Mouse (Mus musculus) right cerebral cortex, postnatal 36 days (tissue): ENCODE measurements around the gene Cdk5rap1.
"Not testable (repeated sequence)": the region's sequence is repeated elsewhere in the genome, so short reads cannot be mapped to it uniquely, and the experiment has no call there.

Experiments used
- DNase-seq, 2 experiments: peaks; one replicate each; pipeline ENCODE4 v3.0.0; 2022; ENCODE audit warnings: low spot score in 2 of 2, mixed read lengths in 1 of 2

Cdk5rap1 gene

GRCm38 (mm10) chr2:154374807-154375601 is 2.2 kb upstream of the Cdk5rap1 start:
- DNase-seq: peak; percentile 36 to 40

DNA sequence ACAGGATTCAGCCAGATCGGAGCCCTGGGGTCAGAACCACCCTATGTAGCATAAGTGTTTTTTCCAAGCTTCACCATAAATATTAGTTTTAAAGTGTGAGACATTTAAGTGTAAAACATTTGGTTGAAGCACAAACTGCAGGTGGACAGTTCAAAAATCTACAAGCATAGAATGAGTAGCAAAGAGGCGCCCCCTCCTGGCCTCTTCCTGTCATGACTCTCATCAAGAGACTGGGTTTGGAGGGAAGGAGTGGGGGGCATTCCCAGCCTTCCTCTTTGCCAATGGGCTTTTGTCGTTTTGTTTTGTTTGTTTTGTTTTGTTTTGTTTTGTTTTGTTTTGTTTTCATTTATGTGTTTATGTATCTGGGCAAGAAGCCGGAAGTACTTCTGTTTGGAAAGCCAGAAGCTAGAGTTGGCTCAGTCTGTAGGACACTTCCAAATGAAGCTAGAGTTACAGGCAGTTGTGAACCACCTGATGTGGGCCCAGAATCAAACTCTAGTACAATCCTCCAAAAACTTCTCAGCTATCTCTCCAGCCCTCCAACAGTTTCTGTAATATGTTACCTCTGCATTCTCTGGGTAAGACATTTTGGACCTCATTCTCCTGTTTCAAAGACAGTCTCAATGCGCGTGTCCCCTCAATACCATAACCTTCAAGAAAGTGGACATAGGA is 1.3 kb upstream of the Cdk5rap1 start:
- DNase-seq: peak in 1 of 2 experiments; percentile 37

DNA sequence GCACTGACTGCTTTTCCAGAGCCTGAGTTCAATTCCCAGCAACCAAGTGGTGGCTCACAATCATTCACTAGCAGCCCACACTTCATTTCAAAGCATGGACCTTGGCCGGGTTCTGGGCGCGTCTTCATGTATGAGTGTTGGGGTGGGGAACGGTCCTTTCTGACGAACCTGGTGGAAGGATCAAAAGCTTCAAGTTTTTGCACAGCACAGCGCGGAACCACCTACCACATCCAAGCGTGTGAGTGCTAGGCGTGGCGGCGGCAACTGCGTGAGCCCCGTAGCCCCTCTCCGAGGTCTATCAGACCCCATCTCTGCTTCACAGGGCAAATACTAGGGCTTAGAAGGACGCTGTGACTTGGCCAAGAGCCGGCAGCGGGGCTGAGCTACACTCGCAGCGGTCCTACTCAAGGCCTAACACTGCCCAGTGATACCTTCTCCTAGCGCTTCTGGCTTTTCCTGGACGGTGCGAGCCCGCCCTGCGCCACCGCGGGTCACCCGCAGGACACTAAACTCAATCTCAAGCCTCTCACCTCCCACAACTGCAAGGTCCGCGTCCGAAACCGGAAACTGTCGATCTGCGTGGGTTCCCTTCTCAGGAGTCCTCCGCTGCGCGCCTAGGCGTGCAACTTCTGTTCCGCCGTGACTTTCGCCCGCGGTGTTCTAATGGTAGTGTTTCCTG is 520 bp downstream of the Cdk5rap1 start:
- peak; percentile 74 to 78 for DNase-seq

DNA sequence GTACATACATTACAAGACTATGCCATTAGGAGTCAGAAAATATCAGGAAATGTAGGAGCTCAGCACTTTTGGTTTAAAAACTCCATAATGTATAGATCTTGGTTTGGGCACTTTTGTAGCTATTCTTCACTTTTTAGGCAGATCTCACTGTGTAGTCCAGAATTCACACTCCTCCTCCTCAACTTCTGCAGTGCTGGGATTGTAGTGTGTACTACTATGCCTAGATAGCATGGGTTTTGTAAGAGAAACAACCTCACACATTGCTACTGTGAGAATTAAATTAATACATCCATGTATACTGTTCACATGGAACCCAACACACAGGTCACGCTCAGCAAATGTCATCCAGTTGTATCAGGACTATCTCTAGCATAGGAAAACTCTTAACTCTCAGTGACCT is 5.3 kb downstream of the Cdk5rap1 start:
- peak in 1 of 2 experiments; percentile 38 for DNase-seq

GRCm38 (mm10) chr2:154354000-154354425 is 18.8 kb downstream of the Cdk5rap1 start:
- DNase-seq: not testable (repeated sequence)

DNA sequence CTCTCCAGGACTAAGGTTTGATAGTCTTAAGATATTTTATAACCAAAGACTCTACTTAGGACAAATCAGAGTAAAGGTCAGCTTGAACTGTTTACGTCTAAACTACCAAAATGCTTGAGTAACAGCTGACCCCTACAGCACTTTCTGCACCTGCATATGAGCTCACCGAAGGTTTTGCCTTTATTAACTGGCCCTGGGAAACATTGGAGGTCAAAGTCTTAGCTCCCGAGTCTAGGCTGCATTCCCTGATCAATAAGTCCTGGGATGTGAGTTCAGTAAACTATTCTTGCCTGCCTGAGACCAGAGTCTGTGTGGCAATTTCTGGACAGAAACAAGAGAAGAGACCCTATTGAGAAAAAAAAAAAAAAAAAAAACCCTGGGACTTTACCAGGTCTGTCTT is 24.7 kb downstream of the Cdk5rap1 start:
- DNase-seq: no peak

- DNase-seq: no peak
Measured at GRCm38 (mm10) chr2:154339356-154339755, 33.5 kb downstream of the Cdk5rap1 start.

DNA sequence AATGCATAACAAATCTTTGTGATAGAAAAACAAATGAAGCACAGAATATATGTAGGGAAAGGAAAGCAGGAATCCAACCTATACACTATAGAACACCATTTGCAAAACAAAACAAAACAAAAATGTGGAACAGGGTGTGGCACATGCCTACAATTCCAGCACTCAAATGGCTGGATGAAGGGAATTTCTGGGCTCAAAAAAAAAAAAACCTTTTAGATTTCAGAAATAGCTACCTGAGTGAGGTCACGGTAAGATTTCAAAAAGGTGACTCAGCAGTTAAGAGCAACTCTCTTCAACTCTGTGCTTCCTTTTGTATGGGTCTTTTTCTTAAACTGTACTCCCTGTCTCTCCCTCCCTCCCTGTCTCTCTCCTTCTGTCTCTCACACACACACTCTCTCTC is 34.6 kb downstream of the Cdk5rap1 start:
- no peak for DNase-seq

DNA sequence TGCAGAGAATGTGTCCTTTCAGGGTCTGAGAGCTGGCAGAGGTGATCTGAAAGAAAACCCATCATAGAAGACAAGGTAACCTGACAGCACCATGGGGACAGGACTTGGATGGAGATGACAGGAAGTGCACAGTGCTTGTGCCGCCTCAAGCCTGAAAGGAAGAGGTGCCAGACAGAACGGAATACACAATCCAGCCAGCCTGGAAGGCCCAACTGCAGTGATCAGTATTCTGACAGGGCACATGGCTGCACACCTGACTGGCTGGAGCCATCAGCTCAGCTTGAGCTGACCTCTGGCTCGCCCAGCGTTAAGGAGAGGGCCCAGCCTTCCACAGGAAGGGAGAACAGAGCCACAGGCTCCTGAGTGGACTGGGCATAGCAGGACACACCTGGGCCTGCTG is 37.2 kb downstream of the Cdk5rap1 start:
- no peak for DNase-seq

DNA sequence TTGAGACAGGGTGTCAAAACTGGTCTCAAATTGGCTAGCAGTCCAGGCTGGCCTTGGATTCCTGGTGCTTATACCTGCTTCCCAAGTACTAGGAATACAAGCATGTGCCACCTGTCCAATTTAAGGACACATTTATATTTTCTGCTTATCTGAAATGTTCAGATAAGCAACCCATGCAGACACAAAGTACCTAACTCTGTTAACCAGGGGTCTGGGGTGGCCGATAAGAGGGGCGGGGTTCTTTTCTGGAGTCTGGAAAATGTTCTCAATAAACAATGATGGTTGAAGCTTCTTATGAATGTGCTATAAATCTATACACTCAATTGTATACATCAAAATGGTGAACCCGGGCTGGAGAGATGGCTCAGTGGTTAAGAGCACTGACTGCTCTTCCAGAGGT is 46.0 kb downstream of the Cdk5rap1 start:
- DNase-seq: no peak

- DNase-seq: not testable (repeated sequence)
Measured at GRCm38 (mm10) chr2:154313771-154314170, 59.0 kb downstream of the Cdk5rap1 start.

DNA sequence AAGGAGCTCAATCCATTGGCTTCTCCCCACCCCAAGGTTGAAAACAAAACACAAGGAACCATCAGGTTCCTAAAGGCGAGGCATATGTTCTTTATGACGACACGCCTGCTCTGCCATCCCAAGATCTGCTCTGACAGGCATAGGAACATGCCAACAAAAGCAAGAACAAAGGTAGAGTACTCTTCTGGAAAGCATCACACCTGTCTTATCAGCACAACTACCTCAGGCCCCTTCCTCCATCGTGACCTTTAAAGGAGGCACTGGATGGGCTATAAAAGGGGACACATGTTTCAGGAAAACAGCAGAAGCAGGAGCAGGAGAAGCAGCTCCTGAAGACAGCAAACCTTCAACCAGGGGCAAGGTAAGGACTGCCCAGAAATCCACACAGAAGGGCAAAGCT is 65.9 kb downstream of the Cdk5rap1 start, which contains the start of gene Bpifb9b:
Gene Bpifb9b, plus strand, starts transcription at position 301 of the 400 bp plus-strand sequence.
- not testable (repeated sequence) for DNase-seq

DNA sequence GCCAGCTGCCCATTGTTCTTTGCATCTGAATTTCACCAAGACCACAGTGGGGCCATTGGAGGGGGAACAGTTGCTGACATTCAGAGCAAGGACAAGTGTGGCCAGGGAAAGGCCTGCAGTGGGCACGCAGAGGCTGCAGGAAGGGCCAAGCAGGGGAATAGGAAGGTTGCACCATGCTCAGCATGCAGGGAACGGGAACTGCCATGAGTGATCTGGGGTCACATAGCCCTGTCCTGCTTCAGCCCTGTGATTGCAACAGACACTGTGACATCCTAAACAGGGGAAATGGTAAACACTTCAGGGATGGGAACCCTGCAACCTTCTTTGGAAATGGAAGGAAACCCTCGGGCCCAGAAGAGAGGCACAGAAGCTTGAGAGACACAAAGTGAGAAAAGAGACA is 68.2 kb downstream of the Cdk5rap1 start:
- DNase-seq: not testable (repeated sequence)

DNA sequence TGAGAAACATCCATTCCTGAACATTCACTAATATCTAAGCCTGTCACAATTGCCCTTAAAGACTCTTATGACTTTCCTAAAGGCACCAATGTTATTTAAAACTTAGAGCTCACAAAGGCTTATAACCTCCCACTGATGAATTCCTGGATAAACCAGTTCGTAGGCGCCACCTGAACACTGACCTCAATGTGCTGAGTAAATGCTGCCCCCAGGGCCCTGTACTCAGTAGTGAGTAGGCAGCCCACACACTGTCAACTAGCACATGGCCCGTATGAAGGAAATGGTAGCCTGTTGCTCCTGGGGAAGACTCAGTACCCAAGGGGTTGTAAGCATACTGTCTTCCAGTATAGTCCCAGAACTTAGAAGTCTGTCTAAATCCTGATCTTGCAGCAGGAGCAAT is 71.0 kb downstream of the Cdk5rap1 start:
- DNase-seq: no peak

DNA sequence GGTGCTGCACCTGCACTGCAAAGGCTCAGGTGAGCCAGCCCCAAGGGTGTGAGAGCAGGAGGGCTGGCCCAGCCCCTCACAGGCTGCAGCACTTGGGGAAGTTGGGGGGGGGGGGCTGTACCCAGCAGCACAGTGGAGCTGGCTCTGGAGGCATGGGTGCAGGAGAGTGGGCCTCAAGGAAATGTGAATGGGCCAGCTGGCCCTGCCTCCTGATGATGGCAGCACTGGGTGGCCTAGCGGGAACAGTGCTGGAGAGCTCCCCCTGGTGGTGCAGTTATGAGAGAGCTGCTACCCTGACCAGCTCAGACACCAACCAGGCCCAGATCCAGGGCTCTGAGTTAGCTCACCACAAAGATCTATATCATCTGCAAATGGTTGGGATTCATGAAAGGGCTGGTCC is 72.3 kb downstream of the Cdk5rap1 start:
- peak in 1 of 2 experiments; percentile 24 for DNase-seq

GRCm38 (mm10) chr2:154294746-154295145 is 78.1 kb downstream of the Cdk5rap1 start:
- DNase-seq: not testable (repeated sequence)

GRCm38 (mm10) chr2:154292833-154293232 is 80.0 kb downstream of the Cdk5rap1 start:
- no peak for DNase-seq

- DNase-seq: not testable (repeated sequence)
Measured at GRCm38 (mm10) chr2:154291866-154292265, 80.9 kb downstream of the Cdk5rap1 start.
